Mouse (Mus musculus) midbrain, embryonic 14.5 days (tissue): ENCODE data around the gene Rundc1. TPM values are rescaled to one million over a fixed set of nuclear protein-coding genes. Genes with fewer than 3 reads are reported as not detected.
"Not testable (repeated sequence)": the region's sequence is repeated elsewhere in the genome, so short reads cannot be mapped to it uniquely, and the experiment has no call there.

ENCODE experiments used
- ATAC-seq: fragments of 200-750 bp; cut with Nextera tagmentation; 2 replicates; pipeline ENCODE4 v1.8.0; 2017; ENCODE audit warnings: moderate number of reproducible peaks, moderate library complexity; ENCODE audit not compliant: low FRiP score, low TSS enrichment
- DNase-seq: peaks from one replicate; pipeline ENCODE4 v3.0.0-alpha.2; 2015
- H3K27ac ChIP-seq: fragments of 300-500 bp; sonication (generic); replicated peaks from 2 replicates; pipeline ENCODE4 v1.5.1; 2014; ENCODE audit warnings: mild to moderate bottlenecking, low read depth, low read length, moderate library complexity
- H3K27me3 ChIP-seq: fragments of 300-500 bp; sonication (generic); 2 replicates; pipeline ENCODE4 v1.6.1; 2014; ENCODE audit warnings: low read length, control low read depth, mixed read lengths; ENCODE audit not compliant: control insufficient read depth, insufficient read depth
- H3K36me3 ChIP-seq: fragments of 300-500 bp; sonication (generic); 2 replicates; pipeline ENCODE4 v1.6.1; 2014; ENCODE audit warnings: low read length, control low read depth; ENCODE audit not compliant: control insufficient read depth, insufficient read depth
- H3K4me1 ChIP-seq: fragments of 300-500 bp; sonication (generic); 2 replicates; pipeline ENCODE4 v1.6.1; 2014; ENCODE audit warnings: mild to moderate bottlenecking, antibody characterized with exemption, low read length, control low read depth; ENCODE audit not compliant: control insufficient read depth, insufficient read depth
- H3K4me2 ChIP-seq: fragments of 300-500 bp; sonication (generic); 2 replicates; pipeline ENCODE4 v1.6.1; 2014; ENCODE audit warnings: mild to moderate bottlenecking, low read length, moderate library complexity
- H3K4me3 ChIP-seq: fragments of 300-500 bp; sonication (generic); replicated peaks from 2 replicates; pipeline ENCODE4 v1.5.1; 2014; ENCODE audit warnings: low read depth, low read length
- H3K9ac ChIP-seq: fragments of 300-500 bp; sonication (generic); replicated peaks from 2 replicates; pipeline ENCODE4 v1.6.1; 2014; ENCODE audit warnings: mild to moderate bottlenecking, low read length, moderate library complexity
- H3K9me3 ChIP-seq: fragments of 300-500 bp; sonication (generic); 2 replicates; pipeline ENCODE4 v1.6.1; 2016; ENCODE audit warnings: low read length, control low read depth, mixed read lengths; ENCODE audit not compliant: control insufficient read depth
- WGBS: fragments of 180-500 bp; shearing (Covaris S2); extraction: QIAGEN DNeasy Blood & Tissue Kit; methylation state at CpG from one replicate; pipeline ENCODE4 v1.1.7; 2014; 5-methylcytosine and 5-hydroxymethylcytosine counted together
- polyA plus RNA-seq: library from polyadenylated mRNA; unstranded; fragments of >200 nt; fragmentation: Nextera tagmentation; extraction: Ambion mirVana; gene quantifications from 2 replicates; pipeline ENCODE4 v1.2.1, GENCODE M21; 2014

The Rundc1 gene
- polyA plus RNA-seq, 1 experiment from 2014 or later: 23.1 TPM

- DNase-seq (no peak), ATAC-seq (no peak)
- peaks cover 24% of the 10 kb centered on the region for H3K4me1 ChIP-seq
- H3K9ac ChIP-seq: no peak overlapping the region
- H3K9me3 ChIP-seq: no peaks in the 10 kb centered on the region
- no peaks in the 10 kb centered on the region for H3K27me3 ChIP-seq
- H3K4me3 ChIP-seq: no peak overlapping the region
- peaks cover 63% of the 10 kb centered on the region for H3K36me3 ChIP-seq
- no peak overlapping the region for H3K27ac ChIP-seq
- H3K4me2 ChIP-seq: no peak overlapping the region
- 91% methylated on average over 15 of the region's 15 CpGs for WGBS
These were observed 35.4 kb downstream of the Rundc1 start for GRCm38 (mm10) chr11:101460321-101460720.

DNA sequence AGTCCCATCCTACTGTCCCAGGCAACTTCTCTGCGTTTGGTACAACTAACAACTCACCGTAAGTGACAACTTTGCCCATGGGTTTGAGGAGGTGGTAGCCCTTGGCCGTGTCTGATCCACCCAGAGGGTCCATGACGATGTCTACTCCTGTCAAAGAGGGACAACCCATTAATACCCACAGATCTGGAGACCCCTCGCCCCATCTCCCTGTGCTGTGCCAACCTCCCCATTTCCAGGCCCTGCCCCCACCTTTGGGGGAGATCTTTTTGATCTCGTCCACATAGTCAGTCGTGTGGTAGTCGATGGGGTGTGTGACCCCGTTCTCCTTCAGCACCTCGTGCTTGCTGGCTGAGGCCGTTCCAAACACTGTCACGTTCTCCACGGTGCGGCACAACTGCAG is 37.3 kb downstream of the Rundc1 start:
- H3K9ac ChIP-seq: 0 out of 2 replicates have a peak overlapping the region, but pooled peaks have one; percentile 4

GRCm38 (mm10) chr11:101462583-101463440 is 37.9 kb downstream of the Rundc1 start:
- peak; percentile 77 for DNase-seq
- no peak for ATAC-seq
- H3K27me3 ChIP-seq: no peaks in the 10 kb centered on the region
- WGBS: 18% methylated on average over 13 of the region's 13 CpGs
- H3K9me3 ChIP-seq: no peaks in the 10 kb centered on the region
- peaks cover 39% of the 10 kb centered on the region for H3K4me1 ChIP-seq
- peak overlapping the region; percentile 4; the same call in 1 of the 2 replicates for H3K9ac ChIP-seq
- H3K4me2 ChIP-seq: peak overlapping the region; percentile 76
- peak overlapping the region; percentile 98 for H3K4me3 ChIP-seq
- H3K27ac ChIP-seq: peak overlapping the region; percentile 52
- peaks cover 52% of the 10 kb centered on the region for H3K36me3 ChIP-seq

More for the DNA sequence above, 37.3 kb downstream of the Rundc1 start:
- H3K9me3 ChIP-seq: no peaks in the 10 kb centered on the region
- H3K27me3 ChIP-seq: no peaks in the 10 kb centered on the region
- DNase-seq (no peak), ATAC-seq (no peak)
- 52% methylated on average over 14 of the region's 14 CpGs for WGBS
- no peak overlapping the region for H3K4me3 ChIP-seq
- H3K27ac ChIP-seq: peak overlapping the region; percentile 52
- peak overlapping the region; percentile 76 for H3K4me2 ChIP-seq
- peaks cover 33% of the 10 kb centered on the region for H3K4me1 ChIP-seq
- peaks cover 59% of the 10 kb centered on the region for H3K36me3 ChIP-seq

GRCm38 (mm10) chr11:101464211-101465100 is 39.6 kb downstream of the Rundc1 start, which contains the start of gene Rnd2:
Rnd2 (plus strand) TSS chr11:101464999.
- ATAC-seq: no peak
- WGBS: 17% methylated on average over 12 of the region's 12 CpGs

GRCm38 (mm10) chr11:101465101-101465868 is 40.4 kb downstream of the Rundc1 start:
- Histone ChIP-seq H3K27ac (peak overlapping the region; percentile 91), H3K4me1 (peaks cover 45% of the 10 kb centered on the region), H3K36me3 (peaks cover 27% of the 10 kb centered on the region), H3K4me2 (peak overlapping the region; percentile 76), H3K4me3 (peak overlapping the region; percentile 98), H3K9me3 (no peaks in the 10 kb centered on the region), H3K9ac (peak overlapping the region; percentile 90), H3K27me3 (no peaks in the 10 kb centered on the region)
- 1% methylated on average over 51 of the region's 51 CpGs for WGBS
- ATAC-seq (peak; percentile 41), DNase-seq (peak; percentile 84)

More at GRCm38 (mm10) chr11:101464211-101465100, 39.6 kb downstream of the Rundc1 start, which contains the start of gene Rnd2:
- Histone ChIP-seq H3K27me3 (no peaks in the 10 kb centered on the region), H3K4me2 (peak within 1 kb of the TSS; percentile 76), H3K9me3 (no peaks in the 10 kb centered on the region), H3K9ac (peak within 1 kb of the TSS; percentile 90), H3K27ac (peak within 1 kb of the TSS; percentile 91), H3K4me3 (peak within 1 kb of the TSS; percentile 98), H3K36me3 (peaks cover 35% of the 10 kb centered on the region), H3K4me1 (peaks cover 45% of the 10 kb centered on the region)
- no peak for DNase-seq

- peaks cover 45% of the 10 kb centered on the region for H3K4me1 ChIP-seq
- peaks cover 27% of the 10 kb centered on the region for H3K36me3 ChIP-seq
- no peaks in the 10 kb centered on the region for H3K9me3 ChIP-seq
- DNase-seq: peak; percentile 90
- peak within 1 kb of the TSS; percentile 98 for H3K4me3 ChIP-seq
- H3K27me3 ChIP-seq: no peaks in the 10 kb centered on the region
- H3K9ac ChIP-seq: peak within 1 kb of the TSS; percentile 90
- H3K4me2 ChIP-seq: peak within 1 kb of the TSS; percentile 77
- WGBS: 1% methylated on average over 60 of the region's 60 CpGs
- peak within 1 kb of the TSS; percentile 91 for H3K27ac ChIP-seq
- ATAC-seq: peak; percentile 62
These were observed 41.1 kb downstream of the Rundc1 start, which contains the start of gene Vat1 for GRCm38 (mm10) chr11:101465869-101466551. Vat1 (minus strand) TSS chr11:101466230.

- not testable (repeated sequence) for H3K27me3 ChIP-seq, H3K9ac ChIP-seq, H3K9me3 ChIP-seq, DNase-seq, H3K27ac ChIP-seq, ATAC-seq
- peak overlapping the region; percentile 98 for H3K4me3 ChIP-seq
- H3K36me3 ChIP-seq: peaks cover 24% of the 10 kb centered on the region
- H3K4me1 ChIP-seq: peaks cover 45% of the 10 kb centered on the region
- H3K4me2 ChIP-seq: peak overlapping the region; percentile 76
- 57% methylated on average over 5 of the region's 5 CpGs for WGBS
These were observed 41.7 kb downstream of the Rundc1 start for GRCm38 (mm10) chr11:101466552-101466950.
